Mouse (Mus musculus) layer of hippocampus, adult 8-10 months (tissue): ENCODE measurements around the gene Glra3. TPM values are rescaled to one million over a fixed set of nuclear protein-coding genes. Genes with fewer than 3 reads are reported as not detected.
A peak's percentile ranks its signal among the peaks of the same experiment; 100 is the strongest.

Source experiments
- DNase-seq, 2 experiments: peaks; one replicate each; pipeline ENCODE4 v3.0.0; 2022; ENCODE audit warnings: low spot score in 2 of 2
- total RNA-seq, 4 experiments: library from RNA; stranded (reverse); gene quantifications; 2 replicates each; pipeline ENCODE4 v1.2.4; 2022

The Glra3 gene
- 1 to 10 TPM; 2.2 to 2.9 (median 2.6) TPM for total RNA-seq

DNA sequence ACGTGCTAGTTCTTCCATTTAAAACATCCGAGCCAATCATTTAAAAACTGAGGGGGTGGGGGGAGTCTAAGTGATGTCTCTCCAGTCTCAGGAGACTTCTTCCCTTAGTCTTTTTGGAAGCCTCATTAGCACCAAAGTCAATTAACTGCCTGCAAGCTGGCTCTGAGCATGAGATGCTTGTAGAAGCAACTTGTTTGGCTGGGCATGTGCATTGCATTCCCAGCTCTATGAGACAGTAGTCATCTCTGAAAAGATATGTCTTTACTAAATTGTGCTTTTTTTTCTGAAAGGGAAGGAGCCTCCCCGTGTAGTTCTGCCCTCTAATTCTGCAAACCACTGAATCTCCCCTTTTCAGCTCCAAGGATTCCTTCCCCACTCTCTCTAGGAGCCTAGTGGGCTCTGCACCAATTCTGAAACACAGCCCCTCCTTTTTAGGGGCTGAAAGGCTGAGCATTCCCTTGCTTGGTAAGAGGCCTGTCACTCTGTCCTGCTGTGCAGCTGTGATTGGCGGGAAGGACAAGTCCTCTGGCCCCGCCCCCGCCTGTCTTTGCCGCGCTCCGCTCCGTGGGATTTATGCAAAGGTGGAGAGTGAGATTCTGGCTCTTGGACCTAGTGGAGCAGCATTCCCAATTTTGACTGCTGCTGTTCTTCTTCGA is at the start of gene Glra3:
TSS of gene Glra3 (plus strand) at position 591 of the 656 bp plus-strand sequence.
- DNase-seq: peak; percentile 15 to 18

DNA sequence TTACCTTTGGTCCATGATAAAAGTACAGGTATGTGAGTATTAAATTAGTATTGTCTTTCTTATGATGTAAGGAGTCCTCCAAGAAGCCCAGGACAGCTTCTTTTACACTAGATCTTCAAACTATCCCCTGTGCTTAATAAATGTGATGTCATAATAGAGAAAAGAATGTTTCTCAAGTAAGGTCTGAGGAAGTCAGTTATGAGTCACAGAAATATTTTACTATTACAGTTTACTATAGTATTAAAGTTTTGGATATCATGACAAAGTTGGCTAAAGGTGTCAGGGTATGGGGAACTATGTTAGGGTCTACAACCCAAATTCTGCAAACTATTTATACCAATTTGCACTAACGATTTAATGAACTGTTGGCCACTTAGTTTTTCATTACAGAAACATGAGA is 33.4 kb upstream of the Glra3 start, which contains the start of gene Adam29:
TSS of gene Adam29 (minus strand) at position 101 of the 400 bp plus-strand sequence.
- DNase-seq: no peak

DNA sequence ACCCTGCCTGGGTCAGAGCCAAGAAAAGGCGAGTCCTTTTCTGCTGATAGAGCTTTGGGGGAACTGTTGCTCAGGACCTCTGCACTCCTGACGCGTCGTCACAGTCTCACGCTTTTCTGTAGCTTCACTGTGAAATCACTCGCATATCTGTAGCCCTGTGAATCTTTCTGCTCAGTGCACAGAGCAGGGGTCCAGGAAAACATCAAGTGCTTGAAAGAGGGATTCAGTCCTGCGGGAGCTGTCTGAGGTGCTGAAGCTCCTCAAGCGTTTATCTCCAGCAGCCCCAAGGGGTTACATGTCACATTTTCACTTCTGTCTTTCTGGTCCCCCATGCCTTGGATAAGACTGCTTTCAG is 243 bp downstream of the Glra3 start:
- no peak for DNase-seq

DNA sequence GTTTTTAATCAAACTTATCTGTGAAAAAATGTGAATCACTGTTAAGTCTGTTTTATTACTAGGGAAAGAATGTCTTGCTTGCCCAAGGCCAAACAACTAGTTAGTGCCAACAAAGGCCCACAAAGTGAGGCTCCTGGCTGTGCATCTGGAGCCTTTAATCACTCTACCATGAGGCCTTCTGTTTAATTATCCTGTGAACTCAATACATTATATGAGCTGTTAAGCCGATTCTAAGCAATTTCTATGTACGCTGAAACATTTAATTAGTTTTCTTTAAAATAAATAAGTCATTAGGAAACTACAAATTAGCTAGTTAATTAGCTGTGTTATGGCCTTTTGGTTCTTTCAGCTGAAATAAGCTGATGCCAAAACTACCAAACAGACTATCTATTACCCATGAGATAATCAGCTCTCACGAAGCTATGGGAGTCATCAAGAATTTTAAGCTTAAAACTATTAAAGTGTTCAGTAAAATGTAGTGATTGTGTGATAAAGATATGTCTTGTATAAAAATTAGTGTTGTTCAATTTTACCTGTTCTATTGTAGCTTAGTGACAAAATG is 24.6 kb downstream of the Glra3 start:
- no peak for DNase-seq

DNA sequence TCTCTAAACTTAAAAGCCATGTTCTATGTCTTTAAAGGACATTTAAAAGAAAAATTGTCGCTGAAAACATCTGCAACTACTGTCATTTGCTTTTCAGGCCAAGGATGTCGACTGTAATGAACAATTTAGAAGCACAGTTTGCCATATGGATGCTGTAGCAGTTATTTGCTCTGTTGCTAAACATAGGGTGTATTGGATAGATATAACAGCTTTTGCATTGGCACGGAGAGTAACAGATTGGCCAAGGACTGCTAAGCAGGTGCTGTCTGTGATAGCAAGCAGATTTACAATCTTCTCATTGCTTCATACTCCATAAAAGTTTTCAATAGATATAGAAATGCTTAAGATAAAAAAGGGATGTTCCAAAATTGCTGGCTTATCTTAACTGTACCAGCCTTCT is 57.6 kb downstream of the Glra3 start:
- peak; percentile 48 to 49 for DNase-seq

- DNase-seq: no peak
Observed at GRCm38 (mm10) chr8:56054324-56054723, 114.1 kb downstream of the Glra3 start.

DNA sequence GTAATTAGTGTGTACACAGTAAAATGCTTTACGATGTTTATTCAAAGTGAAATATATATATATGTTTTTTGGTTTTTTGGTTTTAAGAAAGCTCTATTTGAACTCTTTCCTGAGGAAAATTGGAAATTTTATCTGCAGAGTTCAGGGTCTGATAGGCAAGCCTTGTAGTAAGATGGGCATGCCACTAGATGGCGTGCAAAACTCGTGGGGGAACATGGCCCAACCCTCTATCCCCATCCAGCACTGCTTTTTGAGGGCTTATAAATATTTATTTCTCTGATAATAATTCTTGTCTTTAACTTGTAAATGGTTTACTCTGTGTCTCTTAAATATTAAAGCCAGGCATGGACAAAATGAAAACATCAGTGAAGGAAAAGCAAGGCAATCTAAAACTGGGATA is 122.8 kb downstream of the Glra3 start:
- DNase-seq: peak in 1 of 2 experiments; percentile 14

DNA sequence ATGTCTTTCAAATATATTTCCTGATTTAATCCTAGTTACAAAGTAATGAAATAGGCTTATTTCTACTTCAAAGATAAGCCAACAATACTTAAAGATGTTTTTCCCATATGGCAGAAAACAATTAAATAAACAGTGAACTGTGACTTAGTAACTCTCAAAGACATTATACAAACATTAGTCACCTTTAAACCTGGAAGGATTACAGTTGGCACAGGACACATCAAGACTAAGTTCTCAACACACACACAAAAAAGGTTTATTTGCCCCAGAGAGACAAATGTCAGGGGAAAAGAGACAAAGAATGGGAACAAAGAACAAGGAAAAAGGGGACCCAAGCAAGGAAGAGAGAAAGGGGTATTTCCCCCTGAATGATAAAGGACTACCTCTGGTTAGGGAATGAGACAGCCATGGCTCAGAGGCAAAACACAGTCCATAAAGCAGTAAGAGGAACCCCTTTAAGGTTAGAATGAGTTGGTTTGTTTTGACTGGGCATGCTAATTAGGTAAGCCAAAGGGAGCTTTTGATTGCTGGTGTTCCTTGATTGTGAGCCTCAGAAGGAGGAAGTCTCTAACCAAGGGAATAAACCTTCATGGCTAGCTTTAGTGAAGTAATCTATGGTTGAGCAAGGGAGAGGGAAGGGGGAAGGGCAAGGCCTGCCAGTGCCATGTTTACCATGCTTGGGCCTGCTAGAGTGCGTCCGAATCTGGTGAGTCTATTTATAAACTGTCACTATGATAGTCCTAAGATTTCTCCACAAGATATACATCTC is 130.4 kb downstream of the Glra3 start:
- DNase-seq: no peak

GRCm38 (mm10) chr8:56083654-56084053 is 143.4 kb downstream of the Glra3 start:
- no peak for DNase-seq

DNA sequence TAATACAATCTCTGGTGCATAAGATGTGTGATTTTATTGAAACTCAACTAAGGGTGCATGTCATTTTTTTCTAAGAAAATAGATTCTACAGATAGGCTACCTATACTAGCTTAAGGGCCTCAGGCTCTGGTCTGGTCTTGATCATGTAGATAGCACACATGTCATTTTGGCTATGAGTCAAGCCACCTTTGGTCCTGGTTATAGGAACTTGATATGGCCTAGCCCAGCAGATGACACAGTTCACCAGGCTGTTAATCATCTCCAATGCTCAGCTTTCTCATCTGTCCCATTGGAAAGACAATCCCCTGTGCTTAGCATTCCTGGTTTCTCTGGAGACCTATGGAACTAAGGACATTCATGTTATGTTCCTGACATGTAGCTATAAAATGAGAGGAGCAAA is 154.1 kb downstream of the Glra3 start:
- no peak for DNase-seq

DNA sequence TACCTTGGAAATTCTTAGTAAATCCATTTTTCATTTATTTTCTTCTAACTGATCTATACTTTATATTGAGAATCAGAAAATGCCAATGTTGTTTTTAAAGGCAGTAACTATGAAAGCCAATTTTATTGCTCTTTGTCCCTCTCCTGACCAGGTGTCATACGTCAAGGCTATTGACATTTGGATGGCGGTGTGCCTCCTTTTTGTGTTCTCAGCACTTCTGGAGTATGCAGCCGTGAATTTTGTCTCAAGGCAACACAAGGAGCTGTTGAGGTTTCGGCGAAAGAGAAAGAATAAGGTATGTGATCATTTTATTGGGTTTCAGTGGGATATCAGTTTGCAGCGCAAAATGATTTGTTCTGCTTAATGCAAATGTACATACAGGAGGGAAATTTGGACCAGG is 170.0 kb downstream of the Glra3 start:
- no peak for DNase-seq

DNA sequence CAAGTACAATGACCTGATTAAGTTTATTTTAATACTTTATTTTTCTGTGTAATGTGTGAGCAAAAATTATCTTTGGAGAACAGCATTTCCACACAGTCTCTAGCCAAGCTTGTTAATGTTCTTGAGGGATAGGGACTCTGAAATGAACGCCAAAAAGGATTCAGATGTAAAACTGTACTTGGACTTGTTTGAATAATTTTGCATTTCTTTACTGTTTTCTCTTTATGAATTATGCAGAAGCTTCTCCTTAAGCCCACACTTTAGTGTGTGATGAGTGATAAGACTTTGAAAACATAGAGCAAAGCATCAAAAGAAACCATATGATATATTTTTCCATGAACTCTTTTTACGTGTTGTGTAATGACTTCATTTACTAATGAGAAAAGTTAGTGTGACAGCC is 189.1 kb downstream of the Glra3 start:
- DNase-seq: no peak

GRCm38 (mm10) chr8:56150697-56151096 is 210.4 kb downstream of the Glra3 start:
- DNase-seq: no peak

GRCm38 (mm10) chr8:56151574-56151973 is 211.3 kb downstream of the Glra3 start:
- no peak for DNase-seq

DNA sequence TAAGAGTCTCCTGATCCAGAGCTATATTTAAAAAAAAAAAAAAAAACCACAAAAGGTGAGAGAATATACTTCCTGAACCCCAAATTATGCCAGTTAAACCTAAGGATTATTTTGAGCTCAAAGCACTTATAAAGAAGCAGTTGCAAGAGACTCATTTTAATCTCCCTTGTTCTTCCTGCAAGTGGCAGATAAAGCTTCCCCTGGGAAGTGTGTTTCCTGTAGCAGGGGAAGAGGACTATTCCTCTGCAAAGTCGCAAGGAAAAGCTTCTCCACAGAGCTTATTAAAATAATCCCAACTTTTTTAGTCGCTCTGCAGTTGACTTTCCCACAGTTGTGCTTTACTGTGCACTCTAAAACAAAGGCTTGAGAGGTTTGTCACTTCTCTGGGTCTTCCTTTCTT is 218.7 kb downstream of the Glra3 start:
- DNase-seq: no peak

Other genes with a start within 250 kb of the Glra3 start
- gene Adam29, start 33.5 kb upstream of the Glra3 start, total RNA-seq: not detected